Mouse (Mus musculus) midbrain, postnatal 0 days (tissue): ENCODE results near the gene Olfr1338. TPM values are rescaled to one million over a fixed set of nuclear protein-coding genes. Genes with fewer than 3 reads are reported as not detected.
A peak's percentile ranks its signal among the peaks of the same experiment; 100 is the strongest.
"Not testable (repeated sequence)": the region's sequence is repeated elsewhere in the genome, so short reads cannot be mapped to it uniquely, and the experiment has no call there.

Experiments
- ATAC-seq: fragments of 200-750 bp; cut with Nextera tagmentation; 2 replicates; pipeline ENCODE4 v1.8.0; 2017; ENCODE audit warnings: moderate number of reproducible peaks, mild to moderate bottlenecking, moderate TSS enrichment, moderate library complexity; ENCODE audit not compliant: low FRiP score
- DNase-seq: peaks from one replicate; pipeline ENCODE4 v3.0.0-alpha.2; 2015; ENCODE audit warnings: low spot score
- H3K27ac ChIP-seq: fragments of 300-500 bp; sonication (generic); 2 replicates; pipeline ENCODE4 v1.5.1; 2014; ENCODE audit warnings: low read depth, mild to moderate bottlenecking, low read length, mixed read lengths
- H3K27me3 ChIP-seq: fragments of 300-500 bp; sonication (generic); 2 replicates; pipeline ENCODE4 v1.6.1; 2014; ENCODE audit warnings: low read length, control low read depth, mixed read lengths; ENCODE audit not compliant: insufficient read depth
- H3K36me3 ChIP-seq: fragments of 300-500 bp; sonication (generic); 2 replicates; pipeline ENCODE4 v1.6.1; 2014; ENCODE audit warnings: low read length, control low read depth, mixed read lengths; ENCODE audit not compliant: insufficient read depth
- H3K4me1 ChIP-seq: fragments of 300-500 bp; sonication (generic); 2 replicates; pipeline ENCODE4 v1.6.1; 2014; ENCODE audit warnings: mild to moderate bottlenecking, control low read depth, antibody characterized with exemption, low read length, mixed read lengths; ENCODE audit not compliant: insufficient read depth
- H3K4me2 ChIP-seq: fragments of 300-500 bp; sonication (generic); 2 replicates; pipeline ENCODE4 v1.6.1; 2014; ENCODE audit warnings: low read depth, mild to moderate bottlenecking, low read length, mixed read lengths; ENCODE audit not compliant: poor library complexity, severe bottlenecking
- H3K4me3 ChIP-seq: fragments of 300-500 bp; sonication (generic); 2 replicates; pipeline ENCODE4 v1.5.1; 2014; ENCODE audit warnings: low read depth, mild to moderate bottlenecking, low read length, moderate library complexity
- H3K9ac ChIP-seq: fragments of 300-500 bp; sonication (generic); replicated peaks from 2 replicates; pipeline ENCODE4 v1.6.1; 2014; ENCODE audit warnings: mild to moderate bottlenecking, low read length, moderate library complexity, mixed read lengths; ENCODE audit not compliant: poor library complexity, severe bottlenecking
- H3K9me3 ChIP-seq: fragments of 300-500 bp; sonication (generic); 2 replicates; pipeline ENCODE4 v1.6.1; 2016; ENCODE audit warnings: low read length, control low read depth
- CTCF ChIP-seq: IDR thresholded peaks from 2 replicates; pipeline ENCODE4 v1.5.1; 2016; ENCODE audit warnings: antibody characterized with exemption, mild to moderate bottlenecking
- WGBS: fragments of 180-500 bp; shearing (Covaris S2); extraction: QIAGEN DNeasy Blood & Tissue Kit; methylation state at CpG from one replicate; pipeline ENCODE4 v1.1.7; 2014; 5-methylcytosine and 5-hydroxymethylcytosine counted together
- polyA plus RNA-seq: library from polyadenylated mRNA; unstranded; fragments of >200 nt; fragmentation: Nextera tagmentation; extraction: Ambion mirVana; gene quantifications from 2 replicates; pipeline ENCODE4 v1.2.1, GENCODE M21; 2015
- total RNA-seq: library from RNA; depleted of rRNA; stranded (reverse); fragments of >200 nt; gene quantifications from 2 replicates; pipeline ENCODE4 v1.2.3, GENCODE M21; 2014; rRNA removed

Gene Olfr1338
- total RNA-seq (not detected in 2 replicates), polyA plus RNA-seq (not detected in 2 replicates)

- DNase-seq, result no peak
- no peaks in the 10 kb centered on the region for H3K9me3 ChIP-seq
- H3K27me3 ChIP-seq, result no peaks in the 10 kb centered on the region
- no peak within 1 kb of the TSS for H3K4me2 ChIP-seq
- no peak for TF ChIP-seq CTCF
- no peak within 1 kb of the TSS for H3K9ac ChIP-seq
- no peak within 1 kb of the TSS for H3K4me3 ChIP-seq
- ATAC-seq, result no peak
- no peak within 1 kb of the TSS for H3K27ac ChIP-seq
- no peaks in the 10 kb centered on the region for H3K4me1 ChIP-seq
- H3K36me3 ChIP-seq, result no peaks in the 10 kb centered on the region
- 79% methylated on average over 1 of the region's 1 CpGs for WGBS
Measured at GRCm38 (mm10) chr4:118758637-118759036, at the start of gene Olfr1338. Olfr1338 (minus strand) TSS chr4:118758737.

- not testable (repeated sequence) for DNase-seq, H3K4me1 ChIP-seq, H3K27me3 ChIP-seq, H3K4me3 ChIP-seq, ATAC-seq, H3K36me3 ChIP-seq, H3K4me2 ChIP-seq, H3K27ac ChIP-seq, H3K9me3 ChIP-seq, H3K9ac ChIP-seq
Measured at GRCm38 (mm10) chr4:118792796-118793195, 34.3 kb upstream of the Olfr1338 start.

- DNase-seq (no peak), ATAC-seq (no peak)
- TF ChIP-seq CTCF, result no peak
- Histone ChIP-seq H3K4me1 (no peaks in the 10 kb centered on the region), H3K27ac (no peak within 1 kb of the TSS), H3K9ac (no peak within 1 kb of the TSS), H3K36me3 (no peaks in the 10 kb centered on the region), H3K4me2 (no peak within 1 kb of the TSS), H3K9me3 (no peaks in the 10 kb centered on the region), H3K4me3 (no peak within 1 kb of the TSS), H3K27me3 (no peaks in the 10 kb centered on the region)
- WGBS, result 75% methylated on average over 2 of the region's 2 CpGs
Measured at GRCm38 (mm10) chr4:118782486-118782885, 23.9 kb upstream of the Olfr1338 start, which contains the start of gene Olfr1337. Olfr1337 (minus strand) TSS chr4:118782586.

- ATAC-seq (no peak), DNase-seq (peak; percentile 24)
- Histone ChIP-seq H3K9me3 (no peaks in the 10 kb centered on the region), H3K36me3 (no peaks in the 10 kb centered on the region), H3K9ac (no peak overlapping the region), H3K27ac (no peak overlapping the region), H3K4me3 (no peak overlapping the region), H3K4me2 (peak overlapping the region; percentile 18; the same call in 1 of the 2 replicates), H3K4me1 (no peaks in the 10 kb centered on the region), H3K27me3 (peaks cover 4% of the 10 kb centered on the region; the same call in 1 of the 2 replicates)
- 2% methylated on average over 16 of the region's 16 CpGs for WGBS
- TF ChIP-seq CTCF, result no peak
Measured at GRCm38 (mm10) chr4:118741881-118742280, 16.7 kb downstream of the Olfr1338 start.

GRCm38 (mm10) chr4:118740988-118741698 lies 17.4 kb downstream of the Olfr1338 start:
- no peaks in the 10 kb centered on the region for H3K36me3 ChIP-seq
- H3K4me2 ChIP-seq, result peak overlapping the region; percentile 18; the same call in 1 of the 2 replicates
- no peak overlapping the region for H3K4me3 ChIP-seq
- WGBS, result 4% methylated on average over 11 of the region's 11 CpGs
- H3K4me1 ChIP-seq, result no peaks in the 10 kb centered on the region
- no peaks in the 10 kb centered on the region for H3K9me3 ChIP-seq
- H3K27me3 ChIP-seq, result peaks cover 4% of the 10 kb centered on the region; the same call in 1 of the 2 replicates
- no peak overlapping the region for H3K27ac ChIP-seq
- ATAC-seq, result no peak
- no peak for TF ChIP-seq CTCF
- no peak overlapping the region for H3K9ac ChIP-seq
- DNase-seq, result no peak

GRCm38 (mm10) chr4:118739574-118739973 lies 19.0 kb downstream of the Olfr1338 start:
- Histone ChIP-seq H3K27me3 (peaks cover 4% of the 10 kb centered on the region; the same call in 1 of the 2 replicates), H3K4me1 (no peaks in the 10 kb centered on the region), H3K9me3 (no peaks in the 10 kb centered on the region), H3K9ac (no peak overlapping the region), H3K36me3 (no peaks in the 10 kb centered on the region), H3K4me2 (no peak overlapping the region), H3K27ac (no peak overlapping the region), H3K4me3 (no peak overlapping the region)
- DNase-seq, result no peak
- TF ChIP-seq CTCF, result no peak
- ATAC-seq, result no peak
- WGBS, result 49% methylated on average over 3 of the region's 3 CpGs
